Mouse (Mus musculus): ENCODE measurements around the gene Cd27.

Cd27 gene

DNA sequence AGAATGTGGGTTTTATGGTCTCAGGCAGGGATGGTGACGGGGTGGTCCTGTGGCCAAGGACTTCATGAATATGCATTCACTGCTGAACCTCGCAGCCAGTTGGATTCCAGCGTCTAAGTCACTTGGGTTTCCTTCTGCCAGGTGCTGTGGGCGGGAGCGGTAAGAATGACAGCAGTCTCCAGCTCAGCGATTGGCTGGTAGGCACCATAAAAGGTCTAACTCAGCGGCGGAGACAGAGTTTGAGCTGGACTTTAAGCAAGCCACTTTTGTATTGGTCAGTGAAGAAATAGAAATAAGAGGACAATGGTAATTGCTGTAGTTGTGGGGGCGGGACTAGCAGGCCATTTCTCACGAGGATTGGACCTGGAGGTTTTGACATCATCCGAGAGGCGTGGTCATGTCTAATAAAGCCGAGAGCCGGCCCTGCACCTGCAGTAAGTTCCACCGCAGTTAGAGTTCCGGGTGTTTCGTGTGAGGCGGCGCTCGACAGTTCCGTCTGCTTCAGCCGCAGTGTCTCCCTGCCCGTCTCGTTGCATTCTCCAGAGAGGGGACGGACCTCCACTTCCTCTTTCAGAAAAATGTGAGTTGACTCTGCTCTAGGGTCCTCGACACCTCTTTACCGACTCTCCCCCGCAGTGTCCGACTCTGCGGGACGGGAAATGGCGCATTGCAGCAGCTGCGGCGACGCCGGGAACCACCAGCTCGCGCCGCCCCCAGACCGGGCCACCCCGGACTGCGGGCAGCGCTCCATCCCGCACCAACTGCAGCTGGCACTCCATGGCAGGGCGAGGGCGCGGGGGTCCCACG lies 21.5 kb downstream of the Cd27 start, which contains the start of gene Vamp1:
Gene Vamp1 (plus strand): TSS at position 404 of the 807 bp plus-strand sequence.
- peak; percentile 86 for DNase-seq (ENCODE audit: extremely low spot score, low spot score)

DNA sequence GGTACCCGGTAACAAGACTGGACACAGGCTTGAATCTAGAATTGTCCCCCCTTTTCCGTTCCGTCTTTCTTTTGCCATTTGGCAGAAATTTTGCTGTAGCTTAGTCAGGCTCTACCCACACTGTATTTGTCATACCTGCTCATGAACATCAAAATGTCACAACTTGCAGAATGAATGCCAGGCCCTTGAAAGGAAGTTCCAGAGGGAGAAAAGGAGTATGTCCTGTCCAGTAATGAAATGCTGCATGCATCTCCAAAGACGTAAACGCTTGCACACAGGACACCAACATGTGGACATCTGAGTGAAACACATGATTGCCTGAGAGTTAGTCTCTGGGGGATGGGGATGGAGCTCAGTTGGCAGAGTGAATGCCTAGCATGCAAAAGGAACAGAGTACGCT lies 23.1 kb downstream of the Cd27 start:
- no peak for DNase-seq (ENCODE audit: extremely low spot score, low spot score)

GRCm38 (mm10) chr6:125213129-125213528 lies 23.7 kb downstream of the Cd27 start:
- DNase-seq (ENCODE audit: extremely low spot score, low spot score) = no peak

- DNase-seq (ENCODE audit: extremely low spot score, low spot score) = no peak
These were observed 24.2 kb downstream of the Cd27 start for GRCm38 (mm10) chr6:125212621-125213020.

DNA sequence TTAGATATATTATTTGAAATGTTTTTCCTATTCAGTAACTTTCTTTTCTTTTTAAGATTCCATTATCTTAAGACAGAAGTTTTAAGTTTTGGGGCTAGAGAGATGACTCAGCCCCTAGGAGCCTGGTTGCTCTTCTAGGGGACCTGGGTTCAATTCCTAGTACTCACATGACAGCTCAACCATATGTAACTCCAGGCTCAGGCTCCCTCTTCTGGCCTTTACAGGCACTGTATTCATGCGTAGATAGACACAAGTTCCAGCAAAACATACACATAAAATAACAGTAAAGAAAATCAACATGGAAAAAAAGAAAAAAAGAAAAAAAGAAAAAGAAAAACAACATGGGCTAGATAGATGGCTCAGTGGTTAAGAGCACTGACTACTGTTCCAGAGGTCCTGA lies 26.4 kb downstream of the Cd27 start:
- no peak for DNase-seq (ENCODE audit: extremely low spot score, low spot score)

DNA sequence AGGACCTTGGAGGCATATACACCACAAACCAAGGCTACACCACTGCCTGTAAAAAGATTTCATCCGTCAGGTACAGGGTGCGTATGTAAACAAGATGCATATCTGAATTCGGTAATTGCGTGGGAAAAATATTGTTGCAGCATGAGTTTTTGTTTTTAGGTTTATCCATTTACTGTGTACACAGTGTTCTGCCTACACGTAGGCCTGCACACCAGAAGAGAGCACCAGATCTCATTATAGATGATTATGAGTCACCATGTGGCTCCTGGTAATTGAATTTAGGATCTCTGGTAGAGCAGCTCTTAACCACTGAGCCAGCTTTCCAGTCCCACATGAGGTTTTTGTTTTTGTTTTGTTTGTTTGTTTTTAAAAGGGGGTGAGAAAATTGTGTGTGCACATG lies 39.6 kb downstream of the Cd27 start:
- DNase-seq (ENCODE audit: extremely low spot score, low spot score) = no peak

DNA sequence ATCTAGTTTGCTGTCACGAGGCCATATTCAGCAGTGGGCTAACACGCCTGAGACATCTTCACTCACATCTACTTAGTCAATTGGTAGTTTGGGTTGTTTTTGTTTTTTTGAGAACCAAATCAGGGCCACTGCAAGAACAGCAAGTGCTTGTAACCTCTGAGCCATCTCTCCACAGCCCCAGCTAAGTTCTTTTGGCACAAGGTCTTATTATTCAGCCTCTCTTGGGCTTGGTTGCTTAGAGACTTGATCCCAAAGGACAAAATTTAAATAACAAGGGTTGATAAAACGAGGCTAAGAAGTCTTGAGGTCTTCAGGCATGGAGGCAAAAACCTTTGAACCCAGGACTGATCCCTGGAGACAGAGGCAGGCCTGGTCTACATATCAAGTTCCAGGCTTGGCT lies 40.5 kb downstream of the Cd27 start:
- no peak for DNase-seq (ENCODE audit: extremely low spot score, low spot score)

- no peak for DNase-seq (ENCODE audit: extremely low spot score, low spot score)
These were observed 41.2 kb downstream of the Cd27 start for GRCm38 (mm10) chr6:125195541-125196075.

- no peak for DNase-seq (ENCODE audit: extremely low spot score, low spot score)
These were observed 43.4 kb downstream of the Cd27 start for GRCm38 (mm10) chr6:125193390-125193789.

DNA sequence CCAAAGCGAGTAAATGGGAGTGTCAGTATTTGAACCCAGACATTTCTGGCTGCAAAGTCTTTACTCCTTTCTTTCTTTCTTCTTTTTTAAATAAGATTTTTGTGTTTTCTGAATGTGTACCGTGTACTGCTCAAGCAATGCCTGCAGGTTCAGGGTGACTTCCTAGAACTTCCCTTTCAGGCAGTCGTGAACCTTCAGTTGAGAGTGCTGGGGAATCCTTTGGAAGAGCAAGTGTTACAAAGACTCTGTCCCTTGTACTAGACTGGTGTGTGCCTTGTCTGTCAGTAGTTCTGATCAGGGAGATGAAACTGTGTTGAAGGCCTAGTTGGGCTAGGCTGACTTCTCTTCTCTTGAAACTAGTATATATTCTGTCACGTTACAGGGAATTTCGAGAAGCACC lies 44.0 kb downstream of the Cd27 start:
- no peak for DNase-seq (ENCODE audit: extremely low spot score, low spot score)

GRCm38 (mm10) chr6:125192016-125192714 lies 44.6 kb downstream of the Cd27 start:
- peak; percentile 92 for DNase-seq (ENCODE audit: extremely low spot score, low spot score)

DNA sequence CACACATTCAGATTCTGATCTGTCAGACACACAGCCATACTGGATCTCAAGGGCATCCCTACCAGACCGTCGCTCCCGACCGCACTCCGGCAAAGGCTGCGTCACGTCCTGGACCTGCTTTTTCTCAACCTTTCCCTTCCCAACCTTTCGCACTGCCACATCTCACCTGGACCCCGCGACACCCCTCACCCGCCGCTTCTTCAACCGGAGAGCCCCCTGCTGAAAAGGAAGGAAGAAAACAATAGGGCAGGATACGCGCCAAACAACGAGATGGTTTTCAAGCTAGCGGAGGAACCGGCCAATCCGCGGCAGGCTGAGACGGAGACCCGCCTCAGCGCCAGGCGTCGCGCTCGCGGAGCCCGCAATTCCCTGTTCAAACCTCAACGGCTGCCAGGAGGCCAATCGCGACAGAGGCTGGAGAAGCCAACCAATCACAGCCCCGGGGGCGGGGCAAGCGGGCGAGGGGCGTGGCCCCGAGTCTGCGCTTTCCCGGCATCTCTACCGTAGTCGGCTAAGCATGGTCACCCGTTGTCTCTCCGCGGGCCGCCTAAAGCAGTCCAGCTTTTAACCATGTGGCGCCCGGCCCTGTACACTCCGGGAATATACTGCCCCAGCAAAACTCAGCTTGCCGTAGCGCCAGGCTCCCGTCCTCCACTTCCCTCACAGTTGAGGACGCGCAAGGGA lies 45.3 kb downstream of the Cd27 start, which contains the start of the genes Ncapd2 and Mrpl51:
Gene Ncapd2 (minus strand): TSS at position 370 of the 684 bp plus-strand sequence.
Gene Mrpl51 (plus strand): TSS at position 470 of the 684 bp plus-strand sequence.
- DNase-seq (ENCODE audit: extremely low spot score, low spot score) = peak; percentile 98

DNA sequence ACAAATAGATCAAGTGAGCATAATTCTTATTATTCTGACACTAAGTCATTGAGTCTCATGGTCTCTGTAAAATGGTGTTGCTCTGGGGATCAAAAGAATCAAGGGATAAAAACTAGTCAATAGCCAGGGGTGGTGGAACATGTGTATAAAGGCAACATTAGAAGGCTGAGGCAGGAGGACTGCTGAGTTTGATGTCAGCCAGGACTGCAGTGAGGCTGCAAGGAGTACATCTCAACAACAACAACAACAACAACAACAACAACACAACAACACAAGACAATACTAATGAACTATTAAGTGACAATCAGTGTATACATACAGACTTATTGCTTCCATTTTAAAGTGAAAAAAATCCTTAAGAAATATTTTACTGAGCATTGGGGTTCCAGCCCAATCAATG lies 46.0 kb downstream of the Cd27 start:
- DNase-seq (ENCODE audit: extremely low spot score, low spot score) = no peak

- no peak for DNase-seq (ENCODE audit: extremely low spot score, low spot score)
These were observed 50.6 kb downstream of the Cd27 start for GRCm38 (mm10) chr6:125186203-125186602.

Data from neural tube, embryonic 10.5 days (tissue).